Mouse (Mus musculus) adipocyte (in vitro differentiated cells): ENCODE results near the gene Tmem88.
A peak's percentile ranks its signal among the peaks of the same experiment; 100 is the strongest.
"Not testable (repeated sequence)": the region's sequence is repeated elsewhere in the genome, so short reads cannot be mapped to it uniquely, and the experiment has no call there.

Experiments
- DNase-seq: peaks from one replicate; pipeline ENCODE4 v3.0.0-alpha.2; 2016; ENCODE audit warnings: low spot score

Tmem88 gene

DNA sequence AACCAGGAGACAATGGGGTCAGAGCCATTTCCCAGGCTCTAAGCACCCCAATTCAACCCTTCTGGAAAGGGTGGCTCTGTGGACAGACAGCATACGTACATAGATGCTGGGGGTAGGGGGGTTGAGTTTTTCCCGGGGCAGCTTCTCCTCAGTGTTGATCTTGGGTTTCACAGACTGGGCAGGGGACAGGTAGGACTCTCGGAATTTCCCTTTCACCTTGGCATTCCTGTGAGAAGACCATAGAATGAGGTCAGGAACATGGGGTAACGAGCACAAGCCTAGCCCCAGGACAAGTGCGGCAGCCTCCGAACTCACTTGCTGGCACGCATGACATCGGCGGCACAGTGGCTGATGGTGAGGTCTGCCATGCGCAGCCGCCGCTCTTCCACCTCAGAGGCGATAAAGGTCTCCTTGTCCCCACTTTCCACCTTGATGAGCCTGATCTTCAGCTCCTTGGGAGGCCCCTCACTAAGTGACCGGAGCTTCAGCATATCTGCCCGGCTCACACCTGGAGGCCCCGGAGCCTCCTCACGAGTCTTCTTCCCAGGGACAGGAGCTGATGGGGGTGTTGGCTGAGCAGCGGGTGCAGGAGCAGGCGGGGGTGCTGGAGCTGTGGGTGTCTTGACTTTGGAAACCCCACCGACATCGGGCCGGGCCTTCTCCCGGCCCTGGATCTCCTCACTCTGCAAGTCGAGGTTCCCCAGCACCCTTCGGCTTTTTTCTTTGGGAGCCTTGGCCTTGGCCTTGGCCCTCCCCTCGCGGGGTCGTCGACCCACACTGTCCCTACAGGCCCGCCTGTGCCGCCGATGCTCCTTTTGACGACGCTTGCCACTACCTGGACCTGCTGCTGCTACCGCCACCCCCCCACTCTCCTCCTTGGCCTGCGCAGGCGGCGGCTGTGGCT, 5.9 kb upstream of the Tmem88 start:
- DNase-seq = no peak

DNA sequence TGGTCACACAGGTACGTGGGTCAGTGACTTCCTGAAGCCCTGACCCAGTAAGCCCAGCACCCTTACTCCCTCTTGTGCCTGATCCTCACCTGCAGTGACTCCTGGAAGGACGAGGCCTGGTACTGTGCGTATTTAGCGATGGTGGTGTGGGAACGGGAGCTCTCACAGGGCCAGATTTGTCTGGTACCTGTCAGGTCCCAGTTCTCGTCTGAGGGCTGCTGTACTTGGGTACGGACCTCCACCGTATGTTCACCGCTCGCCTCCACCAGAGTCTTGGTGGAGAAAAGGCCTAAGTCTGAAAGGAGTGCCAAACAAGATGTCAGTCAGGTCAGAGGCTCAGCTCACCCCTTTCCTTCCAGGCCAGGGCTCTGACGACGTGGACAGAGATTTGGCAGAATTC, 4.0 kb upstream of the Tmem88 start:
- no peak for DNase-seq

DNA sequence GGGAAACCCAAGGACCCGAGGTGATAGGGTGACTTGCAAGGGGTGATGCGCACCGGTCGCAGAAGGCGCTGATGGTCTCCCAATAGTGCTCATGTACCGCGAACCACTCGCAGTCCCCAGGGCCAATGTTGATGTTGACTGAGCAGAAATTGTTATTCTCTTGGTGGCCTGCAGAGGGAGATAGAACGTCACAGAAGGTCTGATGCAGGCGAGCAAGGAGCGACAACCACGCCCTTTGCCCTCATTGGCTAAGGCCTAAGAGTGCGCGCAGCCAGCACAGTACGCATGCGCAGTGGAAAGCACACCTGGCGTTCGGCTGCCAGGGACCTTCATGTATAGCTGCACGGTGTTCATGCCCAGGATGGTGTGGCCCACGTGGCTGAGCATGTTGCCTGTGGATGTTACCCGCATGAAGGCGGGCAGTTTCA, 3.2 kb upstream of the Tmem88 start:
- peak; percentile 72 for DNase-seq

DNA sequence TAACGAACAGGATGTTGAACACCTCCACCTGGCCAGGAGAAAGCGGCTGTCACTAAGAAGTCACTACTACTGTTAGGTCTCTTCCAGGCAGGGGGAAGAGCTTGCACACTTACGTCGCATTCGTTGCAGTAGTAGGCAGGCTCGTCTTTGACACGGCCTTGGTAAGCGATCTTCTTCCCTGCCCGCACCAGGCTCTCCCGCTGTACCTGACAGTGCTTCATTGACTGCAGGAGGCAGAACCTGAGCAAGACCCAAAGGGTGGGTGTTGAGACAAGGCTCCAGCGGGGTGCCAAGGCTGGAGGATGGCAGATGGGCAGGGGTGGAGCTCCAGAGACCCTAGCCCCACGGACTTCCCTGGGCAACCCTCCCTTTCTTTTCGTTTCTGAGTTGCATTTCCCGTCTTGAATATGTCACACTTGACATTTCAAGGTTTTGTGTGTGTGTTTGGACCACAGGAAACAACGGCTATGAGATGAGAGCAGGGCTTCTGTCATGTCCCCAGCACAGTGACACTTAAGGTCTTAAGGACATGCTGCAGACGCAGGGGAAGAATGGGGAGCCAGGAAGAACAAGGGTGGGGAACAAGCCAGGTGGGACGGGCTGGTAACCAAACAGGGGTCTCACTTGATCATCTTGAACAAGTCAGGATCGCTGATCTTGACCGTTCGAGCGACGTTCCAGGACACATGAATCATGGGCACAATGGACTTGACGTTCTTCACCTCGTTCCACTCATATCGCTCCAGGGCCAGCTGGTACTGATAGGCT, 2.2 kb upstream of the Tmem88 start:
- no peak for DNase-seq

DNA sequence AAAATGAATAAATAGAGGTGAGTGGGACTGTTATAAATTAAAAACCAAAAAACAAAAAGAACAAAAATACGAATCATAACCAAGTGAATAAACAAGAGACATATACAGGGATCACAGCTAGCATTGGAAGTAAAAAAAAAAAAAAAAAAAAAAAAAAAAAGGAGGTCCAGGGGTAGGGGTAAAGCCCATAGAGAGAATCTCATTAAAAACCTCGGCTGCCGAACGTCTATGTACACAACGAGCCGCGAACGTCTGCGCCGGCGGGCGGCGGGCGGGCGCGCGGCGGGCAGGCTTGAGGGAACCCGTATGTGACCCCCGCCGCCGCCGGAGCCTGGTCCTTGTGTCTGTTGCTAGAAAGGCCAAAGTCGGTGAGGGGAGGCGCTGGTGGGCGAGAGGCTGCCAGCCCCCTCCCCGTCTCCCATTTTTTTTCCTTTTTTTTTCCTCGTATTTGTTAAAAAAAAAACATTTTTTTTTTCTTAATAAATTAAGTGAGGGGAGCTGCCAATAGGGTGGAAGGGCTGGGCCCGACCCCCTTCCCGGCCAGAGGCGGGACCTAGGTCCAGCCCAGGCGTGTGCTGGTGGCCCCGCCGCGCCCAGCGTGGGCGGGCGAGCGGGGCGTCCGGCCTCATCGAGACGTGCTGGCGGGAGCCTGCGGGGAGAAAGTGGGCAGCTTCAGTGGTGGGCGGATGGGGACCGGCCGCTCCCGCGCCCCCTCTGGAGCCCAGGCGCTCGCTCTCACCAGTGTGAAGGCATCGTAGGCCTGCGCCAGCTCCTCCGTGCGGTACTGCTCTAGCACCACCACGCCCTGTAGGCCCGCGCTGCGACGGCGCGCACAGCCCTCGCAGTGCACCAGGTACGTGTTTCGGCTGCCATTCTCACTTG, 1.4 kb upstream of the Tmem88 start:
- DNase-seq = no peak

DNA sequence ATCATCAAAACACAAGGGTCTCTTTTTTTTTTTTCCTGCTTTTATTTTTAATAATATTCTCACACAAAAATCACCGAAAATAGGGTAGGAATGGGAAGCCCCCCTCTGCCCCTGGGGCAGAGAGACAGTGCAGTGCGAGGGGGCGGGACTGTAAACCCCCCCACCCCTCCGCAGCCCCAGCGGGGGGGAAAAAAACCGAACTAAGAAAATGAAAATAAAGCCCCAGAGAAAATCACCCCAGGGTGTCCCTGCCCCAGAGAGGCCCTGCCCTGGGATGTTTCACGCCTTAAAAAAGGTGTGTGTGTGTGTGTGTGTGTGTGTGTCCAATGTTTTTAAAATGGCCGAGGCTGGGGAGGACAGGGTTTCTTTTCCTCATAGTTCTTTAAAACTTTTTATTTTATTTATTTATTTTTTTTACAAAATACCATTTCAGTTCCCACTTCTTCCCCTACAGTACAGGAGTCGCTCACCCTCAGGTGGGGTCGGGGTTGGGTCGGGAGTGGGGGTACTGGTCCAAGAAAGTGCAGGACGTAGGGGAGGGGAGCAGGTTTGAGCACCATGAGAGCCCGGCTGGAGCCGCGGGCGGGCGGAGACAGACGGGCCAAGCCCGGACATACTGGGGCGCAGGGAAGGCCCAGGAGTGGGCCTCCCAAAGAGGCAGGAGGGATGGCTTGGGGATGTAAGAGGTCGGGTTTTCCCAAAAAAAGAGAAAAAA, 609 bp upstream of the Tmem88 start:
- DNase-seq = no peak

DNA sequence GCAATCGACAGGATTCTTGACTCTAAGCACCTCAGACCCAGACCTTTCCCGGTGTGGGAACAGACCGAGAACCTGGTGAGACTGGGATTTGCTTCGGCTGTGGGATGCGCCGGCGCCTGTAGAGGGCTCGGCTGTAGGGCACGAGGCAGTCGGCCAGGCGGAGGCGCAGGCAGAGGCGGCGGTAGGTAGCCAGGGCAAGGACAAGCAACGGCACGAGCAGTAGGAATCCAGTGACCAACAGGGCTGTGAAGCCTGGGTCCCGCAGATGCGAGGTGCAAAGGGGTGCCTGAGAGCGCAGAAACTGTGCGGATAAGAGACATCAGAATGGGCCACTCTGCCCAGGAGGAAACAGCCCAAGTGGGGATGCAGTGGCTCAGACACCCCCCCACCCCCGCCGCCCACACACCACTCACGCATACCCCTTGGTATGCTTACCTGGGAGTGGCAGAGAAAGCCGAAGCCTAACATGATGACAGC, 415 bp downstream of the Tmem88 start:
- DNase-seq = no peak

DNA sequence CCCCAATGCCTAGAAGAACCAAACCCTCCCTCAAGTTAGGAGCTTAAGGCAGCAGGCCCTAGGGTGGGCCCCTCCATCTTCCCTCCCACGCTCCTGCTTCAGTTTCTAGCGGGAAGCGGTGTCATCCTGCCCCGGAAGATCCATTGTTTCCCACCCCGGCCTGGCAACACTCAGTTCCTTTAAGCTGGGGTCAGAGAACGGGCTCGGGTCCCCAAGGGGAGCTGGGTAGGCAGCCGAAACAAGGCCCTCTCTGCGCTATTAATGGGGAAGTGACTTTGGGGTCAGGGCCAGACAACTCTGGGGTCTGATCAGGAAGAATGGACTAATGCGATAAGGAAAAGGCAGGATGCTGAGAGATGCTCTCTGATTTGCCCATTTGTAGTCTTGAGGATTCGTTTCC, 1.3 kb downstream of the Tmem88 start:
- DNase-seq = no peak

DNA sequence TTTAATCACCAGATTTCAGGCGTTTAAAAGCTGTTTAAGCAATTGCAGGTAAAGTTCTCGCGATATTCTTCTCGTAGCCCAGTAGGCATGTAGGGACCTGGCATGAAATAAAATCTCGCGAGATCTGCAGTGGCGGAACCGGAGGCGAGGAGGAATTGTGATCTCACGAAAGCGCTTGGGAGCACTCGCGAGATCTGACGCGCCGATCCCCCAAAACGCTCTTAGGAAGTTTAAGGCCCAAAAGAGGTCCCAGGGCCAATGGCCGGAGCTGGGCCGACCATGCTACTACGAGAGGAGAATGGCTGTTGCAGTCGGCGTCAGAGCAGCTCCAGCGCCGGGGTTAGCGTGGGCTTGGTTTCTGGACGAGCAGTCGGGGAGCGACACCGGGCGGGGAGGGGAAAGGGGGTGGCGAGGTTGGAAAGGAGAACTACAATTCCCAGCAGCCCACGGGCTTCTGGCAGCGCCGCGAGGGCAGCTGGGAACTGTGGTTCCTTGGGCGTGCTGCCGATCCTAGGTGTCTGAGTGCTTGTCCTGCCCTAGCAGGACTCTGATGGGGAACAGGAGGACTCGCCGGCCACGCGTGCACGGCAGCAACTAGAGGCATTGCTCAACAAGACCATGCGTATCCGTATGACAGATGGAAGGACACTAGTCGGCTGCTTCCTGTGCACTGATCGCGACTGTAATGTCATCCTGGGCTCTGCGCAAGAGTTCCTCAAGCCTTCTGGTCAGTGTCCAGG, 2.2 kb downstream of the Tmem88 start:
- DNase-seq = peak; percentile 99

DNA sequence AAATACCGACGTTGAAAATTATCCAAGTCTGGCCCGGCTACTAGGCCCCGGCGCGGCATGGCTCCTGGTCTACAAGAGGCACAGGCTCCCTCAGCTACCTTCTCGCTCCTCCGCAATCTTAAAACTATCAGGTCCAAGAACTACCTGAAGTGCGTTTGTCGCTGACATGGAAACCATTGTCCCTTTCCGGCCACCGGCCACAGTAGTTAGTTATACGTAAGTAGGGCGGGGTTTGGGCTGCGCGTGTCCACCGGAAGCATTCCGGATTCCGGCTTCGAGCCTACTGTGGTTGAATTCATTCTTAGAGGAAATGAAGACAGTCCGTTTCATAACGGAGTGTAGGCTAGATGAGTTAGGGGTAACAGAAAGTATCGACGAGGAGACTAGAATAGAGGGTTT, 2.8 kb downstream of the Tmem88 start, which contains the start of the genes Naa38 and Cyb5d1:
TSS of gene Naa38 (plus strand) at position 253 of the 399 bp plus-strand sequence.
TSS of gene Cyb5d1 (minus strand) at position 397 of the 399 bp plus-strand sequence.
- DNase-seq = not testable (repeated sequence)

DNA sequence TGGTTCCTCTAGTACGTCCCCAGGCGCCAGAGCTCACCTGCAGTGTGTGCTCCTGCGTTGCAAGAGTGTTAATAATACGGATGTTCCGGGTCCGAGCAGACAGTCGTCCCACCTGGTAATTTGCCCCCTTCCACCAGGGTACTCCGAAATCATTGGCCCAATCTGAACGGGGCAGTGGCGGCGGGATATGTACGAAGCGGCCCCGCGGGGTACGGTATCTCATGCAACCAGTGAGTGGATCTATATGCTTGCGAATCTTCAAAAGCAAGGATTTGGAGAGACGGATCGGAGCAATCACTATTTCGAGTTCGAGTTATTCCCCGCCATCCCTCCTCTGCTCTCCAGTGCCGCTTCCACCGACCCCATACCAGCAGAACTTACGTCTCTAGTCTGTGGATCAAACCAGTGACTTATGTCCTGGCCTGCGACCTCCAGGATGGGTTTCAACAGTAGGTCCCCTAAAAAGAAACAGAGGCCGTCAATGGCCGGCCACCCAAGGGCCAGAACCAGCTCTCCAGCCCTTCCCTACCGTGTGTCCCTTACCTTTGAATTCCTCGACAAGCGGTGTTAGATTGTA, 3.4 kb downstream of the Tmem88 start:
- peak; percentile 29 for DNase-seq

DNA sequence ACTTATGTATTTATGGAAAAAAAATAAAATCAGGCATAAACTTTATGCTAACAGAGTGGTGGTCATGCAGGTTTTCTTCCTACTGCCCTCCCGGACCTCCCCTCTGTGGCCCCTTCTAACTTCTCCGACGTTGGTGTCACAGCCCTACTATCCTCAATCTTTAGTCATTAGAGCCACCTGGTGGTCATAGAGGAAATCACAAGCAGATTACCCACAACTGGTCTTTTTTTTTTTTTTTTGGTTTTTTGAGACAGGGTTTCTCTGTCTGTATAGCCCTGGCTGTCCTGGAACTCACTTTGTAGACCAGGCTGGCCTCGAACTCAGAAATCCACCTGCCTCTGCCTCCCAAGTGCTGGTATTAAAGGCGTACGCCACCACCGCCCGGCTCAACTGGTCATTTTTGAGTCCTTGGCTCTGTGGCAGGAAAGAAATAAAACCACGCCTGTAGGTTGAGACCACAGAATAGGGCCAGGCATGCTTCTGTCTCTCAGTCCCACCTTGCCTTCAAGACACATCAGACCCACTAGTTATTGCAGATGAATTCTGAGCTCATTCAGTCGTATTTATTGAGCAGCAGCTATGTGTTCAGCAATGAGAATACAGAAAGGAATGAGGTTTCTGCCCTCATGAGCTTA, 7.5 kb downstream of the Tmem88 start:
- DNase-seq = peak; percentile 88

DNA sequence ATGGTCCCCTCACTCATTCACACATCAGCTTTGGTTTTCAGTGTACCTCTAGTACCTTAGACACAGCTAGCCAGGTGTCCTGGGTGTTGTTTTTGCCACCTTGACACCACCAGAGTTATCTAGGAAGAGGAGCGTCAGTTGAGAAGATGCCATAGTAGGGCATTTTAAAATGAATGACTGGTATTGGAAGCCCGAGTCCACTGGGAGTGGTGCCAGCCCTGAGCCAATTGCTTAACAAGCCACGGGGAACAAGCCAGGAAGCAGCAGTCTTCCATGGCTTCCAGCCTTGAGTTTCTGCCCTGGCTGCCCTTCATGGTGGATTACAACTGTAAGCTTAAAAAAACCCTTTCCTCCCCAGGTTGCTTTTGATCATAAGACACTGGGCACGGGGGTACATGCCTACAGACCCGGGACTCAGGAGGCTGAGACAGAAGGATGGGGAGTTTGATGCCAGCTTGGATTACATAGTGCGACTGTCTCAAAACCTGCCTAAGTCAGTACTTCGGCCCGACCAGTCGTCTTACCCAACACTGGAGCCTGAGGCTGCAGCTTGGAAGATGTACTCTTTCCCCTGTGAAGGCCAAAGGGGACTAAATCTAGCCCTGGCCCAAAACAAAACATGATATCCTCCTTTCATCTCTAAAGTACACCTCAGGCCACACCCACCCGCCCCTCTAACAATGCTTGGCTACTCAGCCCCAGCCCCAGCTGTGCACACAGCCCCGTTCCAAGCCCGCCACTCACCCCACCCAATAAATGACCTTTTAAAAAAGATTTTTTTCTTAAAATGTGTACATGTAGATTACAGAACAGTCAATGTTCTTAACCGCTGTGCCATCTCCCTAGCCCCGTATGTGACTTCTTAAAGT, 8.3 kb downstream of the Tmem88 start:
- DNase-seq = peak; percentile 95

DNA sequence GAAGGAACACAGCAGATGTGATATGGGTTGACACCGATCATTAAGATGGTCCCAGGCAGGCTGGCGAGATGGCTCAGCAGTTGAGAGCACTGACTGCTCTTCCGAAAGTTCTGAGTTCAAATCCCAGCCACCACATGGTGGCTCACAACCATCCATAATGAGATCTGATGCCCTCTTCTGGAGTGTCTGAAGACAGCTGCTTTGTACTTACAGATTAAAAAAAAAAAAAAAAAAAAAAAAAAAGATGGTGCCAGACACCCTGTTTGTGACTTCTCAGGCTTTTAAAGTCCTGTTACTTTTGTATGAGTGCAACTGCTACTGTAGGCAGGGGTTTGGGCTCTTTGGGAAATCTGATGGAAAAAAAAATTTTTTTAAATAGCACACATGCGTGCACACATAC, 9.4 kb downstream of the Tmem88 start:
- no peak for DNase-seq

DNA sequence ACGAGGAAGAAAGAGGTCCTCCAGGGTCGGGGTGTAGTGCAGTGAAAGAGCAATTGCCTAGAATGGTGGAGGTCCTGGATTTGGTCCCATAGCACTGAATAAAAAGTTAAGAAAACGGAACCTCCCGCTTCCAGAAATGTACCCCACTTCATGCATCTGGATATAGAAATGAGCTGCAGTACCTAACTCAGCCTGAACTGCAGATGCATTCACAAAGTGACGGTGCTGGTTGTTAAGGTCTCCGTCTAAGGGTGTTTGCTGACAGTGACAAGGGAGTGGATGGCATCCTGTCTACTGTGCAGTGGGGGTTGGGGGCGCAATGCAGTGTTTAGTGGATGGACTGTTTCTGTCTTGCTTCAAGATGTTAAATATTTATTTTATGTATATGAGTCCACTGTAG, 11.3 kb downstream of the Tmem88 start:
- no peak for DNase-seq

DNA sequence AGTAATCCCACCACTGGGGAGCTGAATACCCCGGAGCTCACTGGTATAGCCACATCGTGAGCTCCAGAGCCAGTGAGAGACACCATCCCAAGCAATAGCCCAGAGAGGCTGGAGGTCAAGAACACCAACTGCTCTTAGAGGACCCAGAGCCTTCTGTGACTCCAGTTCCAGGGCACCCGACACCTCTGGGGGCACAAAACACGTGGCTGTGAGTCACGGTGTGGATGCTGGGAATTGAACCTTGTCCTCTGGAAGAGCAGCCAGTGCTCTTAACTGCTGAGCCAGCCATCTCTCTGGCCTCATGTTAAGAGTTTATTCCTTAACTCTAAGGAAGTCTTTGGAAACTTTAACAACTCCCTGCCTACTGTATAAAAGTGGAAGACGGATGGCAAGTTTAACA, 13.1 kb downstream of the Tmem88 start:
- no peak for DNase-seq

DNA sequence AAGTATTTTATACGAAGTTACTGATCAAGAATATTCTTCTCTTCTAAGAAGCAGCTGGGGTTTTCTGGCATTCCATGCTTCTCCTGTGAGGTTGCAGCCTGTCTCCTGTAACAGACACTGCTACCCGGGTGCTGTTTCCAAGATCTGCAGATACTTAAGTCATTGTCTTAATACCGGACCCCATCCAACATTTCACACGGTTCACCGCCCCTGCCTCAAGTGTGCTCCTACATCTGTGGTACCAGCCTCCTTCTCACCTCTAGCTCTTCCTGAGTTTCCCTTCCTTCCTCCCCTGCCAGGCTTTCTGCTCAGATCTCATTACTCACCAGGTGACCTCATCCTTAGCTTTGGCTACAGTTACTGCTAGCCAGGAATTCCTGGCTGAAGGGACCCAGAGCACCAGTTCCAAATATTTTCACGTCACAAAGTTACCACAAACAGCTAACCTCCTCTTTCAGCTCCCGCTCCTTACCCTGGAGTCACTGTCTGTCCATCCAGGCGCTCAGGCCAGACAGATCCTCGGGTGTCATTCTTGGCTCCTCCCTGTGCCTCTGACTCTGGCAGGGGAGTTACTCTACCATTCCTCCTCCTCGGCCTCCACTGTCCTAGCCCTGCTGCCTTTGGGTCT, 15.4 kb downstream of the Tmem88 start:
- no peak for DNase-seq

DNA sequence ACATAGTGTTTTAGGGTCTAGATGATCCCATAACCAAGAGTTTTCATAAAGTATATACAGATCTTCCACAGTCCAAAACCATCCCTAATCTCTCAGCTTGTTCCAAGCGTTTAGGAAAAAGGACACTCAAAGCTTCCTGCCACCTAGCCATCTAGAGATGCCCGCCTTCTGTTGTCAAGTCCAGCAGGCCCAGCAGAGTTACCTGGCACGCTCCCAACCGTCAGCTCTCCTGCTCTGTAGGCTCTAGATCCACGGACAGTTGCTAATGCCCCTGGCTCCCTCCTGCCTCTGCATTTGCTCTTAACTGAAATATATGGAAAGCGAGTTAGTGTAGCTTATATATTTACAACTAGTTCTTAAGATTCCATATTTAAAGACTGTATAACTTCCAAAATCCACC, 16.7 kb downstream of the Tmem88 start:
- no peak for DNase-seq
